Mouse (Mus musculus) midbrain, embryonic 14.5 days (tissue): ENCODE results near the gene D1Ertd622e. TPM values are rescaled to one million over a fixed set of nuclear protein-coding genes. Genes with fewer than 3 reads are reported as not detected.

Source experiments
- ATAC-seq: fragments of 200-750 bp; cut with Nextera tagmentation; 2 replicates; pipeline ENCODE4 v1.8.0; 2017; ENCODE audit warnings: moderate number of reproducible peaks, moderate library complexity; ENCODE audit not compliant: low FRiP score, low TSS enrichment
- DNase-seq: peaks from one replicate; pipeline ENCODE4 v3.0.0-alpha.2; 2015
- H3K27ac ChIP-seq: fragments of 300-500 bp; sonication (generic); replicated peaks from 2 replicates; pipeline ENCODE4 v1.5.1; 2014; ENCODE audit warnings: mild to moderate bottlenecking, low read depth, low read length, moderate library complexity
- H3K27me3 ChIP-seq: fragments of 300-500 bp; sonication (generic); 2 replicates; pipeline ENCODE4 v1.6.1; 2014; ENCODE audit warnings: low read length, control low read depth, mixed read lengths; ENCODE audit not compliant: control insufficient read depth, insufficient read depth
- H3K36me3 ChIP-seq: fragments of 300-500 bp; sonication (generic); 2 replicates; pipeline ENCODE4 v1.6.1; 2014; ENCODE audit warnings: low read length, control low read depth; ENCODE audit not compliant: control insufficient read depth, insufficient read depth
- H3K4me1 ChIP-seq: fragments of 300-500 bp; sonication (generic); 2 replicates; pipeline ENCODE4 v1.6.1; 2014; ENCODE audit warnings: mild to moderate bottlenecking, antibody characterized with exemption, low read length, control low read depth; ENCODE audit not compliant: control insufficient read depth, insufficient read depth
- H3K4me2 ChIP-seq: fragments of 300-500 bp; sonication (generic); 2 replicates; pipeline ENCODE4 v1.6.1; 2014; ENCODE audit warnings: mild to moderate bottlenecking, low read length, moderate library complexity
- H3K4me3 ChIP-seq: fragments of 300-500 bp; sonication (generic); replicated peaks from 2 replicates; pipeline ENCODE4 v1.5.1; 2014; ENCODE audit warnings: low read depth, low read length
- H3K9ac ChIP-seq: fragments of 300-500 bp; sonication (generic); replicated peaks from 2 replicates; pipeline ENCODE4 v1.6.1; 2014; ENCODE audit warnings: mild to moderate bottlenecking, low read length, moderate library complexity
- H3K9me3 ChIP-seq: fragments of 300-500 bp; sonication (generic); 2 replicates; pipeline ENCODE4 v1.6.1; 2016; ENCODE audit warnings: low read length, control low read depth, mixed read lengths; ENCODE audit not compliant: control insufficient read depth
- WGBS: fragments of 180-500 bp; shearing (Covaris S2); extraction: QIAGEN DNeasy Blood & Tissue Kit; methylation state at CpG from one replicate; pipeline ENCODE4 v1.1.7; 2014; 5-methylcytosine and 5-hydroxymethylcytosine counted together
- polyA plus RNA-seq: library from polyadenylated mRNA; unstranded; fragments of >200 nt; fragmentation: Nextera tagmentation; extraction: Ambion mirVana; gene quantifications from 2 replicates; pipeline ENCODE4 v1.2.1, GENCODE M21; 2014

D1Ertd622e gene
- polyA plus RNA-seq = 60.7 and 67.5 TPM in 2 replicates

GRCm38 (mm10) chr1:97661406-97662241 lies at the start of gene D1Ertd622e:
Gene D1Ertd622e, minus strand, starts transcription at chr1:97662074.
- H3K9ac ChIP-seq = peak within 1 kb of the TSS; percentile 95
- peaks cover 28% of the 10 kb centered on the region for H3K4me1 ChIP-seq
- H3K27me3 ChIP-seq = no peaks in the 10 kb centered on the region
- under 1% methylated on average over 104 of the region's 106 CpGs for WGBS
- H3K4me3 ChIP-seq = peak within 1 kb of the TSS; percentile 99
- no peaks in the 10 kb centered on the region for H3K36me3 ChIP-seq
- no peaks in the 10 kb centered on the region for H3K9me3 ChIP-seq
- peak; percentile 93 for ATAC-seq
- peak within 1 kb of the TSS; percentile 66 for H3K4me2 ChIP-seq
- DNase-seq = peak; percentile 94
- H3K27ac ChIP-seq = peak within 1 kb of the TSS; percentile 99

DNA sequence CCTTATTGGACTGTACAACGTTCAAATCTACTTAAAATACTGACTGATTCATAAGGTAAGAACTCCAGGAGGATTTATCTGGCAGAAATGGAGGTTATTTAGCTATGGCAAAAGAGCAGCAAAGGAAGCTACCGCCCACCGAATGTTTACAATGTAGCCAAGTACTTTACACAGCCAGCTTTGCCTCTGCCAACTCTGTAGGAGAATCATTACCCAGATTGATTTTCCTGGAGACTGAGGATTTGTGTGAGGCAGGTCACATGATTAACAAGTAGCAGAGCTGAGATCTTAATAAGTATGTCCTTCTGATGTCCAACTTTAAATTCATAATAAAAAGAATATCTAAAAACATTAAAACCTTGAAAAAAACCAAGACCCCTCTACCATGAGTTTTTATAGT lies 48.6 kb upstream of the D1Ertd622e start:
- Histone ChIP-seq H3K36me3 (peaks cover 62% of the 10 kb centered on the region), H3K4me3 (no peak overlapping the region), H3K27me3 (no peaks in the 10 kb centered on the region), H3K9me3 (no peaks in the 10 kb centered on the region), H3K9ac (no peak overlapping the region), H3K27ac (no peak overlapping the region), H3K4me1 (no peaks in the 10 kb centered on the region), H3K4me2 (no peak overlapping the region)
- 95% methylated on average over 3 of the region's 3 CpGs for WGBS
- DNase-seq = no peak
- no peak for ATAC-seq

DNA sequence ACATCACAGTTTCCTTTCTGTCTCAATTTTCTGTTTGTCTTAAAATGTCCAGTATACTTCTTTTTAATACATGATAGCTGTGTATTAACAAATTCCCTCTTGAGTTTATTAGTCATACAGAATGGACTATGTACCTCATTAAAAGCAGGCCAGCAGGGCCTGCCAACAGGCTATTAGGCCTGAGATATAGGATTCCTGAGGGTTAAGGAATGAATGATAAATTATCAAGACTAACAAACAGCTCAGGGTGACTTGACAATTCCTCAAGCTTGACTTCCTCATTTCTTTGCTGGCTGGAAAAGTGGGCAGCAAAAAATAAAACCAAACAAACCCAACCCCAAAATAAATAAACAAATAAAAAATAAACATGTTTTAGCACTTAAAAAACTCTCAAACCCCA lies 43.5 kb upstream of the D1Ertd622e start:
- Histone ChIP-seq H3K9me3 (no peaks in the 10 kb centered on the region), H3K4me1 (no peaks in the 10 kb centered on the region), H3K9ac (no peak overlapping the region), H3K4me2 (no peak overlapping the region), H3K36me3 (peaks cover 28% of the 10 kb centered on the region), H3K27ac (no peak overlapping the region), H3K27me3 (no peaks in the 10 kb centered on the region), H3K4me3 (no peak overlapping the region)
- DNase-seq = no peak
- no peak for ATAC-seq

DNA sequence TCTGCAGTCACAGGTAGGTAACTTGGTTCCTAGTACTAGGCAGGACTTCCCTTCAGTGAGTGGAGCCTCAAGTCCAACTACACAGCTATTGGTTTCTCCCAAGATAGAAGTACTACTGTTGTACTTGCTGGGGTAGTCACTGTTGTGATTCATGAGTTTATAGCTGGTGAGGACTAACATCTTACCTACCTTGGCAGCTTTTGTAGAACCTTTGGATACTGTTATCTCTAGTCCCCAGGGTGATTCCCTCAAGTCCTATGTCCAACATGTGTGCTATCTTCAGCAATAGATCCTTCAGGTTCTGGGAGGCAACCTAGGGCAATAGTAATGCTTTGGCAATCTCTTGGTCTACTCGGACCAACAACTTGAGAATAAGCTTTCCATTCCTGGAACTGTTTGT lies 42.8 kb upstream of the D1Ertd622e start:
- Histone ChIP-seq H3K36me3 (peaks cover 20% of the 10 kb centered on the region), H3K4me2 (no peak overlapping the region), H3K4me1 (no peaks in the 10 kb centered on the region), H3K27me3 (no peaks in the 10 kb centered on the region), H3K4me3 (no peak overlapping the region), H3K27ac (no peak overlapping the region), H3K9me3 (no peaks in the 10 kb centered on the region), H3K9ac (no peak overlapping the region)
- DNase-seq (no peak), ATAC-seq (no peak)
- 89% methylated on average over 1 of the region's 1 CpGs for WGBS

DNA sequence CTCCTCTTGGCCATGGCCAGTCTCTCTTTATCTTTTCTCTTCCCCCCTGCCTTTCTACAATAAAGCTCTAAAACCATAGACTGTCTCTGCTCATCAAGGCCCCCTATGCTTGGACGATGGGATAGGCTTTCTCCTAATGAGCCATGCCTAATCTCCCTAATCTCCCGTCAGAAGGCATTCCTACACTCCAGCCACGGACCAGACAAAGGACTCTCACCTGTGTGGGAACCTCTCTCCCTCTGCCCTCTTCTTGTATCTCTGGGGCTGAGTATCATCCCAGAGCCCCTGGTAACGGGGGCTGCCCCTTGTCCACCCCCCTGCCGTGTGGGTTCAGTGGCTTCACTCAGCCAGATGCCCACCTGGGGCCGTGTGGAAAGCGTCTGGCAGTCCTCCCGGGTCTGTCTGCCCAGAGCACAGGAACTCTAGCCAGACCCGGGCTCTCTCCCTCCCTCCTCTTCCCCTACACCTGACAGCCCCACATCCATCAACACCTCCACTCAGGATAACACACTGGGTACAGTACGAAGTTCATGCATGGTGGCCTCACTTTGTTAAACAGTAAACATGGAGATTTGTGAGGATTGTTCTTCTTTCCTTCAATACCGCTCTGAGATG lies 37.2 kb upstream of the D1Ertd622e start:
- H3K4me2 ChIP-seq = no peak overlapping the region
- ATAC-seq = peak; percentile 53; the same call in 1 of the 2 replicates
- no peak overlapping the region for H3K9ac ChIP-seq
- no peaks in the 10 kb centered on the region for H3K9me3 ChIP-seq
- DNase-seq = no peak
- no peaks in the 10 kb centered on the region for H3K4me1 ChIP-seq
- no peaks in the 10 kb centered on the region for H3K36me3 ChIP-seq
- no peaks in the 10 kb centered on the region for H3K27me3 ChIP-seq
- 14% methylated on average over 11 of the region's 11 CpGs for WGBS
- H3K27ac ChIP-seq = no peak overlapping the region
- no peak overlapping the region for H3K4me3 ChIP-seq

DNA sequence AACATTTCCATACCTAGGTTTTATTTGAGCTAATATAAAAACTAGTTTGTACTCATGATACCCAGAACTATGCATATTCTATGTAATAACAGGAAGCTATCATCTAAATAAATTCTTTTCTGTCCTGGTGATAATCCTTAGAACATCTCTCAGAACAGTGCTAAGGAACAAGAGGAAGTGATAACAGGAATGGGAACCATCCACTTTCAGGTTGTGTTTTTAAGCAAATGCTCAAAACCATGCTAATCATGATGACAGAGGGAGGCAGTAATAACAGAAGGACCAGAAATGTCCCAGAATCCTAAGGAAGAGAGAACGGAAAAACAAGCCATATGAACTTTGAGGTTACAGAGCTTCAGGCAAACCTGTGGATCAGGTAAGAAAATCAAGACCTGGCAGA lies 35.4 kb upstream of the D1Ertd622e start:
- WGBS = 86% methylated on average over 1 of the region's 1 CpGs
- ATAC-seq (no peak), DNase-seq (no peak)
- Histone ChIP-seq H3K4me1 (no peaks in the 10 kb centered on the region), H3K27ac (no peak overlapping the region), H3K4me2 (no peak overlapping the region), H3K9me3 (no peaks in the 10 kb centered on the region), H3K36me3 (no peaks in the 10 kb centered on the region), H3K27me3 (no peaks in the 10 kb centered on the region), H3K4me3 (no peak overlapping the region), H3K9ac (no peak overlapping the region)

DNA sequence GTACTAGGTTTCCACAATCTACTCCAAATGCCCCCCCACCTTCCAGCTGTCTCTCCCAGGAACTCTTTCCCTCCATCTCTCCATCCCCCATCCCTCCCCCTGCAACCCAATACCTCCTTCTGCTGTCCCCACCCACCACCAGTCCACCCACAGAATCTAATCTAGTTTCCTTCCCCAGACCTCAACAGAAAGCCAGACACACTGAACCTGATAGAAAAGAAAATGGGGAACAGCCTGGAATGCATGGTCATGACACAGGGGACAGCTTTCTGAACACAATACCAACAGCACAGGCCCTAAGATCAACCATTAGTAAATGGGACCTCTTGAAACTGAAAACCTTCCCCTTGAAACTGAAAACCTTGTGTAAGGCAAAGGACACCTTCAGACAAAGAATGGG lies 32.0 kb upstream of the D1Ertd622e start:
- no peak overlapping the region for H3K9ac ChIP-seq
- DNase-seq (no peak), ATAC-seq (no peak)
- no peaks in the 10 kb centered on the region for H3K27me3 ChIP-seq
- H3K4me3 ChIP-seq = no peak overlapping the region
- H3K4me2 ChIP-seq = no peak overlapping the region
- no peak overlapping the region for H3K27ac ChIP-seq
- no peaks in the 10 kb centered on the region for H3K36me3 ChIP-seq
- no peaks in the 10 kb centered on the region for H3K4me1 ChIP-seq
- H3K9me3 ChIP-seq = no peaks in the 10 kb centered on the region

GRCm38 (mm10) chr1:97688756-97689155 lies 26.9 kb upstream of the D1Ertd622e start:
- Histone ChIP-seq H3K36me3 (no peaks in the 10 kb centered on the region), H3K27me3 (no peaks in the 10 kb centered on the region), H3K4me3 (no peak overlapping the region), H3K27ac (no peak overlapping the region), H3K9me3 (no peaks in the 10 kb centered on the region), H3K4me2 (no peak overlapping the region), H3K9ac (no peak overlapping the region), H3K4me1 (no peaks in the 10 kb centered on the region)
- peak; percentile 71 for DNase-seq
- ATAC-seq = no peak
- 14% methylated on average over 3 of the region's 3 CpGs for WGBS
